Mouse (Mus musculus) gastrocnemius, adult 8-10 months (tissue): ENCODE measurements around the gene Rptor. TPM values are rescaled to one million over a fixed set of nuclear protein-coding genes. Genes with fewer than 3 reads are reported as not detected.

Experiments
- DNase-seq, 2 experiments: peaks; one replicate each; pipeline ENCODE4 v3.0.0; 2022; ENCODE audit warnings: low spot score in 2 of 2
- total RNA-seq, 4 experiments: library from RNA; stranded (reverse); gene quantifications; 2 replicates each; pipeline ENCODE4 v1.2.4; 2022

Rptor gene
- total RNA-seq, 4 experiments from 2014 or later, result 25.2 to 28.5 (median 26.6) TPM

DNA sequence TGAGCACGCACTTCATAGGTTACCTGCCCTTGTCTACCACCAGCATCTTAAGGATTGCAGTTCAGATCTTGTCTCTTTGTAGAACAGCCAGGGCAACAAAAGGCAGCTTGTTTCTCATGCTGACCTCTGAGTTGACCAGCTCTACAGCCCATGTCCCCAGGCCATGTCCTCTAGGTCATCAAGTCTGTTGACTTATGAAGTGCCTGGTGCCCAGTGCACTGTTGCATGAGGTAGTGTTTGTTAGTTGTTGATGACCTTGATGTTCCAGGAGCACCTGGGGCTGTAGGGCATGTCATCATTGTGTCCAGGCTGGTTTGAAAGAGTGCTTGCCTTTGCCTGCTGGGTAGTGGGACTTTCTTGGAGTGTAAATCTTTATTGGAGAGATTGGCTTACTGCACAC, 344.7 kb downstream of the Rptor start:
- DNase-seq, result no peak

- DNase-seq, result no peak
These were observed 345.2 kb downstream of the Rptor start for GRCm38 (mm10) chr11:119947897-119948296.

DNA sequence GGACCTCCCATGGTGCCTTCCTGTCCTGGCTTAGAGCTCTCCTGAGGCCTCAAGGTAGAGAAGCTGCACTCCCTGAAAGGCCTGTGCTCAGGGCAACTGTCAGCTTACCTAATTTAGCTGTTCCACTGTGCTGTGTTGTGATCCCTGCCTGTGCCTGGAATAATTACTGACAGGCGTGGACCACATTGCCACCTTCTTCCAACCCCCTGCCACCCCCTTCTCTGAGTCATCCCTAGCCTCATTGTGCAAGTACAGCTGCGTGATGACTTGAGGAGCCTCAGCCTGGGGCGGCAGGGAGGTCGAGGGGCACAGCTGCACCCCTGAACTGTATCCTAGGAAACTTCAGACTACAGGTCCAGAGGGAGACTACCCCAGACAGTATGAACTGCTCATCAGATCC, 345.6 kb downstream of the Rptor start:
- DNase-seq, result no peak

- no peak for DNase-seq
These were observed 346.1 kb downstream of the Rptor start for GRCm38 (mm10) chr11:119948803-119949202.

Other genes starting within 250 kb of the Rptor start
- gene Sgsh, start 247.4 kb upstream of the Rptor start, total RNA-seq, result 1 to 10 TPM; 2.3 to 3.8 (median 2.7) TPM
- gene Slc26a11, start 247.3 kb upstream of the Rptor start, total RNA-seq, result 1 to 10 TPM; 2.5 to 4.2 (median 3.0) TPM
- gene Rnf213, start 209.8 kb upstream of the Rptor start, total RNA-seq, result 1 to 10 TPM; 4.5 to 7.0 (median 5.8) TPM
- gene Endov, start 111.6 kb upstream of the Rptor start, total RNA-seq, result 1 to 10 TPM; 3.8 to 4.9 (median 4.5) TPM
- gene Nptx1, start 55.2 kb upstream of the Rptor start, total RNA-seq, result under 1 TPM in 1 of 4 experiments, not detected in 3; 0.07 TPM